Mouse (Mus musculus): ENCODE results near the gene Yif1a. TPM values are rescaled to one million over a fixed set of nuclear protein-coding genes. Genes with fewer than 3 reads are reported as not detected.

Gene Yif1a
- polyA plus RNA-seq (2012; ENCODE audit: low replicate concordance), result 10.9 and 21.1 TPM in 2 replicates

DNA sequence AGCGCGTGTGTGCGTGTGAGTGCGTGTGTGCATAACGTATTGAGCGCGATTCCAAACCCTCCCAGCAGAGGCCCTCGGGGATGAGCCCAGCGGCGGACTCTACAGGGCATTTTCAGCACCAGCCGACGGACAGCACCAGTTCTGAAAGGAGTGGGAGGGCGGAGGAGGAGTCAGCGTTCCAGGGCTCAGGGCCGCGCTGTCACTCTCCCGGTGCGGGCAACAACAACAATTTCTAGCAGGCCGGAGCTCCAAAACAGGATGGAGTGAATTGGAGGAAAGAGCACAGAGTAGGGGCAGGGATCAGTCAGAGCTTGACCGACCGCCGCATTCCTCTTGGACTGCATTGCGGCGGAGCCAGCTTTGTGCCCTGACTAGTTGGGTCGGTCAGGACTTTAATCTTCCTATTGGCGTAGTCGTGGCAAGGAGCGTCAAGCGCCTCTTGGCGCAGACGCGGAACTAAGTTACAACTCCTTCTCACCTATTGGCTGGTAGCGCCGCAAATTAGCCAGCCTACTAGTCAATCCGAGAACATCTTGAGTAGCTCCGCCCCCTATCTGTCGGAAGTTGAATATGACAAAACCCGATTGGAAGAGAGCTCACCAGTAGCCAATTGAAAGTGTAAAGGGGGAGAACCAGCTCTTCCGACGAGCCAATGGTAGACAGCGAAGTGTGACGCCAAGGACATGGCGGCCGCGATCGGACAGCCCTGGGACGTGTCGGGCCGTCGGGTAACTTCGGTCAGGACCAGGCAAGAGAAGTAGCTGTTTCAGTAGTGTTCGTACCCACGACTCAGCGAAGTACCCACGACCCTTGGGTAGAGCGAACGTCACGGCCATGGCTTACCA is at the start of gene Yif1a:
Gene Yif1a (plus strand): TSS at position 655 of the 845 bp plus-strand sequence.

GRCm38 (mm10) chr19:5038709-5039156 is 49.6 kb upstream of the Yif1a start, which contains the start of the genes B4gat1 and AC124502.3:
Gene B4gat1 (plus strand): TSS chr19:5038826.
Gene AC124502.3 (plus strand): TSS chr19:5038891.

DNA sequence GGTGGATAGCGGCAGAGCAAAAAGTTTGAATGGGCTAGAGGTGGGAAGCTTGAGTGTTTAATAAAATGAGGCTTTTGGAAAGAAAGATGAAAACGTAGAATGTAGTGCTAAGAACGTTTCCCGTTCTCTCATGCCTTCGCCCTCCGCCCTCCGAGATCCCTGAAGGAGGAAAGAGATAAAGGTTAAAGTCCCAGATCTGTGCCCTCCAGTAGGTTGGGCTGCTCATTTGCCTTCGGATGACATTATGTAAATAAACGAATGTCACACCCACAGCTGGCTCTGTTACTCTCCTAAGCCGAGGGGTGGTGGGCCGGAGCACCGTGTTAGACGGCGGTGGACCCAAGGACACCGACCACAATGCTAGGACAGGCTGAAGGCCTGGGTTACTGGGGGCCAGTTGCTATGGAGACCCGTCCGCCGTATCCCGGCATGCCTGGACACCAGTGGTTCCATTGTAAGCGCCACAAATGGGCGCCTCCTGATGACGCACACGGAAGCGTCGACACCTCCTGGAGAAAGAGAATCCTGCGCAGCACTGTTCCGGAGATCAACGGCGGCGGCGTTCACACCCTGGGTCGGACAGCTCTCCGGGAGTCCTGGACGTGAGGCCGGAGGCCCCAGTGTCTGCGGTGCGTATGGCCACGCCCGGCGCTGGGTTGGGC is 47.3 kb upstream of the Yif1a start, which contains the start of gene Brms1:
Gene Brms1 (plus strand): TSS at position 493 of the 662 bp plus-strand sequence.

DNA sequence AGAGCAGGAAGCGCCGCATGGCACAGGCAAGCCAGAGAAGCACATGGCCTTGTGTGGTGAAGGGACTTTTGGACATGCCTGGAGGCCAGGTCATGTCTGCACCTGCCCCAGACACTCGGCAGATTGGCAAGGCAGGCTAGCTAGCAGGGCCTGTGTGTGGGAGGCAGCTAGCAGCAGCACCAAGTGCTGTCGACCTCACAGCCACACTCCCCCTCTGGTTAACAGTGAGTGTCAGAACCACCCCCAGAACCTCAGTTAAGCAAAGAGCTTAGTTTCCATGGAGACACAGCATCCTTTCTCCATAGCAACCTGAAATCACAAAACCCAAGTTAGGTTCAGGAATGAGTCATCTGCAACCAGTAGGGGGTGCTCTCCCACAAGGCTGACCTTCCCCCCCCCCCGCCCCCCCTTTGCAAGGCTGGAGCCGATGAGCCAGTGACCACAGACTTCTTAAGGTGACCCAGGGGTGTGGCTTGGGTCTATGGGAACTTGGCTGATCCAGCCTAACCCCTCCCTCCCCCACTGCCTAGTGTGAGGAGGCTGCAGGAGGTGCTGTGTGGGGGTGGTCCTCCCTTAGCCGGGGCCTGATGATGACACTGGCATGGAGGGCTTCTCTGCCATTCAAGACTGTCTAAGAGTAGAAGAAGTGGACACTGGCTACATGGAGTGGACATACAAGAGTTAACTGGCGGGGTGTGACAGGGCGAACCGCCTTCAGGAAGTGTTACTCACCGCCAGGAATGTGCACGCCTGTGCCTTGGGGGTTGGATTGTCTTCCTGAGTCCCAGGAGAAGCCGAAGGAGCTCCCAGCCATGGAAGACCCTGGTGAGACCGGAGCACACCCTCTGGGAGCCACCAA is 38.1 kb upstream of the Yif1a start, which contains the start of gene Rin1:
Gene Rin1 (plus strand): TSS at position 435 of the 859 bp plus-strand sequence.

GRCm38 (mm10) chr19:5067867-5068569 is 20.3 kb upstream of the Yif1a start, which contains the start of gene Cd248:
Gene Cd248 (plus strand): TSS chr19:5068078.

GRCm38 (mm10) chr19:5085145-5085863 is 3.0 kb upstream of the Yif1a start, which contains the start of gene Tmem151a:
Gene Tmem151a (minus strand): TSS chr19:5085531.

GRCm38 (mm10) chr19:5098363-5099143 is 10.2 kb downstream of the Yif1a start, which contains the start of gene Cnih2:
Gene Cnih2 (minus strand): TSS chr19:5098521.

DNA sequence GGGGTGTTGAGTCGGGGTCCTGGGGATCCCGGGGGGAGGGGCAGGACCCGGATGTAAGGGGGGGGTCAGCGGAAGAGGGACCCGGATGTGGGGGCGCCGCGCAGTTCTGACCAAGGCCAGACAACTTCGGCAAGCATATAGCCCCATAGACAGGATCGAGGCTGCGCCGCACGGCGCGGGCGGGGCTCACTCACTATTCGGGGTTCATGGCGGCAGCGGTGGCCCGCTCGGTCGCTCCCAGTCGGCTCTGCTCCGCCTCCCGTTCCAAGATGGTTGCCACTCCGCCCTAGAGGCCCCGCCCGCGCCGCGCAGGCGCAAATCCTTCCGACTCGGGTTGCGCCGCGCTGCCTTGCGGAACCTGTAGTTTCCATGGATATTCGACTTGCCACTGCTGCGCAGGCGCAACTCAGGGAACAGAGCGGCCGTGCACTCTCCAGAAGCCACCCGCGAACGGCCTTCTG is 18.4 kb downstream of the Yif1a start, which contains the start of gene Rab1b:
Gene Rab1b (minus strand): TSS at position 342 of the 461 bp plus-strand sequence.

GRCm38 (mm10) chr19:5118384-5118698 is 30.0 kb downstream of the Yif1a start, which contains the start of gene Klc2:
Gene Klc2 (minus strand): TSS chr19:5118560.

Other genes starting within 250 kb of the Yif1a start
- gene Ccs, start 249.2 kb upstream of the Yif1a start, polyA plus RNA-seq (2012; ENCODE audit: low replicate concordance), result 12.7 and 51.8 TPM in 2 replicates
- gene Ccdc87, start 249.2 kb upstream of the Yif1a start, polyA plus RNA-seq (2012; ENCODE audit: low replicate concordance), result not detected in 2 replicates
- gene Ctsf, start 233.4 kb upstream of the Yif1a start, polyA plus RNA-seq (2012; ENCODE audit: low replicate concordance), result 11.0 and 13.2 TPM in 2 replicates
- 0.22 and 0.38 TPM in 2 replicates for gene Actn3, start 210.6 kb upstream of the Yif1a start, polyA plus RNA-seq (2012; ENCODE audit: low replicate concordance)
- gene Zdhhc24, start 209.9 kb upstream of the Yif1a start, polyA plus RNA-seq (2012; ENCODE audit: low replicate concordance), result 4.0 and 5.5 TPM in 2 replicates
- 2.5 and 3.9 TPM in 2 replicates for gene Bbs1, start 181.9 kb upstream of the Yif1a start, polyA plus RNA-seq (2012; ENCODE audit: low replicate concordance)
- gene Dpp3, start 160.3 kb upstream of the Yif1a start, polyA plus RNA-seq (2012; ENCODE audit: low replicate concordance), result 53.2 and 59.1 TPM in 2 replicates
- gene Peli3, start 145.4 kb upstream of the Yif1a start, polyA plus RNA-seq (2012; ENCODE audit: low replicate concordance), result 0.70 and 1.6 TPM in 2 replicates
- 32.1 and 50.4 TPM in 2 replicates for gene Mrpl11, start 126.4 kb upstream of the Yif1a start, polyA plus RNA-seq (2012; ENCODE audit: low replicate concordance)
- 0.58 and 2.6 TPM in 2 replicates for gene Npas4, start 98.2 kb upstream of the Yif1a start, polyA plus RNA-seq (2012; ENCODE audit: low replicate concordance)
- gene Slc29a2, start 64.7 kb upstream of the Yif1a start, polyA plus RNA-seq (2012; ENCODE audit: low replicate concordance), result 2.2 and 2.4 TPM in 2 replicates
- gene B4gat1, start 49.7 kb upstream of the Yif1a start, polyA plus RNA-seq (2012; ENCODE audit: low replicate concordance), result 6.8 and 7.5 TPM in 2 replicates
- 0.27 and 1.1 TPM in 2 replicates for gene AC124502.3, start 49.6 kb upstream of the Yif1a start, polyA plus RNA-seq (2012; ENCODE audit: low replicate concordance)
- gene Brms1, start 47.2 kb upstream of the Yif1a start, polyA plus RNA-seq (2012; ENCODE audit: low replicate concordance), result 43.8 and 84.2 TPM in 2 replicates
- gene Rin1, start 38.1 kb upstream of the Yif1a start, polyA plus RNA-seq (2012; ENCODE audit: low replicate concordance), result 2.1 and 4.0 TPM in 2 replicates
- gene Cd248, start 20.5 kb upstream of the Yif1a start, polyA plus RNA-seq (2012; ENCODE audit: low replicate concordance), result 0.21 and 1.8 TPM in 2 replicates
- 1.0 and 1.3 TPM in 2 replicates for gene Tmem151a, start 3.0 kb upstream of the Yif1a start, polyA plus RNA-seq (2012; ENCODE audit: low replicate concordance)
- 1.5 and 5.0 TPM in 2 replicates for gene Cnih2, start 10.0 kb downstream of the Yif1a start, polyA plus RNA-seq (2012; ENCODE audit: low replicate concordance)
- 262 and 428 TPM in 2 replicates for gene Rab1b, start 18.5 kb downstream of the Yif1a start, polyA plus RNA-seq (2012; ENCODE audit: low replicate concordance)
- gene Klc2, start 30.0 kb downstream of the Yif1a start, polyA plus RNA-seq (2012; ENCODE audit: low replicate concordance), result 56.4 and 62.5 TPM in 2 replicates
- 58.7 and 139 TPM in 2 replicates for gene Pacs1, start 184.6 kb downstream of the Yif1a start, polyA plus RNA-seq (2012; ENCODE audit: low replicate concordance)
- 305 and 456 TPM in 2 replicates for gene Sf3b2, start 206.9 kb downstream of the Yif1a start, polyA plus RNA-seq (2012; ENCODE audit: low replicate concordance)
- not detected in 2 replicates for gene Gal3st3, start 209.8 kb downstream of the Yif1a start, polyA plus RNA-seq (2012; ENCODE audit: low replicate concordance)
- not detected in 2 replicates for gene Catsper1, start 247.2 kb downstream of the Yif1a start, polyA plus RNA-seq (2012; ENCODE audit: low replicate concordance)

Data from hematopoietic multipotent progenitor cell, adult 10-12 weeks (in vitro differentiated cells).